Mouse (Mus musculus) C3H10T1/2 (cell line): ENCODE measurements around the gene Pip4k2b. TPM values are rescaled to one million over a fixed set of nuclear protein-coding genes. Genes with fewer than 3 reads are reported as not detected.

Experiments
- polyA plus RNA-seq, 2 experiments: library from polyadenylated mRNA; unstranded; fragments of >200 nt; fragmentation: generic; extraction: Trizol; gene quantifications; one replicate each; pipeline ENCODE4 v1.2.1; 2012; ENCODE audit warnings: missing spikeins in 2 of 2

The Pip4k2b gene
- 10 to 100 TPM; 10.2 to 37.7 TPM for polyA plus RNA-seq

GRCm38 (mm10) chr11:97744063-97744717, at the start of gene Pip4k2b:
Gene Pip4k2b, minus strand, starts transcription at chr11:97744704.

GRCm38 (mm10) chr11:97781832-97782563, 37.5 kb upstream of the Pip4k2b start, which contains the start of gene Rpl23:
Gene Rpl23, minus strand, starts transcription at chr11:97782437.

GRCm38 (mm10) chr11:97775808-97776496, 31.4 kb upstream of the Pip4k2b start, which contains the start of gene 1700001P01Rik:
Gene 1700001P01Rik, minus strand, starts transcription at chr11:97775918.

GRCm38 (mm10) chr11:97766154-97766881, 21.8 kb upstream of the Pip4k2b start, which contains the start of gene Cwc25:
Gene Cwc25, minus strand, starts transcription at chr11:97766556.

GRCm38 (mm10) chr11:97703039-97703826, 41.3 kb downstream of the Pip4k2b start, which contains the start of gene Psmb3:
Gene Psmb3, plus strand, starts transcription at chr11:97703399.

GRCm38 (mm10) chr11:97700003-97700745, 44.3 kb downstream of the Pip4k2b start, which contains the start of gene Pcgf2:
Gene Pcgf2, minus strand, starts transcription at chr11:97700497.

GRCm38 (mm10) chr11:97685613-97686321, 58.7 kb downstream of the Pip4k2b start, which contains the start of gene Cisd3:
Gene Cisd3, plus strand, starts transcription at chr11:97685826.

Other genes starting within 250 kb of the Pip4k2b start
- gene 4933428G20Rik, start 244.4 kb downstream of the Pip4k2b start, polyA plus RNA-seq, result 1 to 10 TPM; 1.3 to 2.0 TPM
- under 1 TPM; 0.01 to 0.07 TPM for gene Srcin1, start 168.5 kb downstream of the Pip4k2b start, polyA plus RNA-seq
- gene Epop, start 115.0 kb downstream of the Pip4k2b start, polyA plus RNA-seq, result 1 to 10 TPM; 3.8 to 10.0 TPM
- gene Mllt6, start 81.3 kb downstream of the Pip4k2b start, polyA plus RNA-seq, result 10 to 100 TPM in 1 of 2 experiments, 1 to 10 TPM in 1; 4.4 to 17.7 TPM
- 10 to 100 TPM; 32.1 to 68.6 TPM for gene Cisd3, start 58.9 kb downstream of the Pip4k2b start, polyA plus RNA-seq
- gene Pcgf2, start 44.2 kb downstream of the Pip4k2b start, polyA plus RNA-seq, result 10 to 100 TPM; 38.5 to 91.7 TPM
- gene Psmb3, start 41.3 kb downstream of the Pip4k2b start, polyA plus RNA-seq, result 1,000 to 10,000 TPM in 1 of 2 experiments, 100 to 1,000 TPM in 1; 535 to 1,281 TPM
- 10 to 100 TPM in 1 of 2 experiments, 1 to 10 TPM in 1; 7.9 to 16.2 TPM for gene Cwc25, start 21.9 kb upstream of the Pip4k2b start, polyA plus RNA-seq
- under 1 TPM; 0.08 to 0.31 TPM for gene 1700001P01Rik, start 31.2 kb upstream of the Pip4k2b start, polyA plus RNA-seq
- 1,000 to 10,000 TPM in 1 of 2 experiments, 100 to 1,000 TPM in 1; 978 to 2,275 TPM for gene Rpl23, start 37.7 kb upstream of the Pip4k2b start, polyA plus RNA-seq
- gene Lasp1, start 54.3 kb upstream of the Pip4k2b start, polyA plus RNA-seq, result 100 to 1,000 TPM; 100 to 153 TPM
- 1 to 10 TPM in 1 of 2 experiments, under 1 TPM in 1; 0.88 to 5.5 TPM for gene B230217C12Rik, start 96.1 kb upstream of the Pip4k2b start, polyA plus RNA-seq
- gene Fbxo47, start 139.4 kb upstream of the Pip4k2b start, polyA plus RNA-seq, result under 1 TPM in 1 of 2 experiments, not detected in 1; 0.20 TPM
- gene Plxdc1, start 241.7 kb upstream of the Pip4k2b start, polyA plus RNA-seq, result under 1 TPM; 0.11 to 0.21 TPM